Mouse (Mus musculus) heart, adult 2 months (tissue): ENCODE data around the gene Acsm5.

ENCODE experiments used
- CTCF ChIP-seq: fragments of 200-600 bp; IDR thresholded peaks from 2 replicates; pipeline ENCODE4 v1.8.1; 2022; ENCODE audit warnings: antibody characterized with exemption, mild to moderate bottlenecking, moderate library complexity
- EP300 ChIP-seq: fragments of 200-500 bp; IDR thresholded peaks from 2 replicates; pipeline ENCODE4 v1.6.1; 2011; ENCODE audit warnings: low read depth, low read length, control low read depth; ENCODE audit not compliant: insufficient read depth
- POLR2A ChIP-seq: fragments of 200-500 bp; IDR thresholded peaks from 2 replicates; pipeline ENCODE4 v1.6.1; 2011; ENCODE audit warnings: mild to moderate bottlenecking, low read depth, low read length, control low read depth; ENCODE audit not compliant: insufficient read depth

DNA sequence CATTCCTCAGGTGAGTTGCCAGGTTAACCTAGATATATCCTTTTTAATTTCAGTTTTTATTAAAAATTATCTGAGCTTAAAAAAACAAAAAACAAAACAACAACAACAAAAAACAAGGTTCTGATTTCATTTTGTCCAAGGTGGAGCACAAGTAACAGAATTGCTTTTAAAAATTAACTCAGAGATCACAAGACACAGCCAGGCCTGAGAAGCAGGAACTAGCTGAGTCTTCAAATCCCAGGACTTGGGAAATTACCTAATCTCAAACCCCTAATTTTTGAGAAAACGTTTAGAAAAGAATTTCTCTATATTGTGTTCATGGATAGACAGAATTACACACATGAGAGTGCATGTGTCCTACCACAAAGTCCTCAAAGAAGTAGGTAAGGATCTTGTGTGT lies 13.7 kb downstream of the Acsm5 start:
- TF ChIP-seq CTCF (no peak), POLR2A (no peak), EP300 (no peak)
